Mouse (Mus musculus) liver, adult 2 months (tissue): ENCODE data around the gene Itk.
A peak's percentile ranks its signal among the peaks of the same experiment; 100 is the strongest.

Experiments
- CTCF ChIP-seq: fragments of 200-500 bp; IDR thresholded peaks from 2 replicates; pipeline ENCODE4 v1.5.1; 2011; ENCODE audit warnings: low read depth, low read length, control low read depth
- POLR2A ChIP-seq: fragments of 200-500 bp; IDR thresholded peaks from 2 replicates; pipeline ENCODE4 v1.6.1; 2011; ENCODE audit warnings: low read length, control low read depth; ENCODE audit not compliant: insufficient read depth; ENCODE audit errors: extremely low read depth

DNA sequence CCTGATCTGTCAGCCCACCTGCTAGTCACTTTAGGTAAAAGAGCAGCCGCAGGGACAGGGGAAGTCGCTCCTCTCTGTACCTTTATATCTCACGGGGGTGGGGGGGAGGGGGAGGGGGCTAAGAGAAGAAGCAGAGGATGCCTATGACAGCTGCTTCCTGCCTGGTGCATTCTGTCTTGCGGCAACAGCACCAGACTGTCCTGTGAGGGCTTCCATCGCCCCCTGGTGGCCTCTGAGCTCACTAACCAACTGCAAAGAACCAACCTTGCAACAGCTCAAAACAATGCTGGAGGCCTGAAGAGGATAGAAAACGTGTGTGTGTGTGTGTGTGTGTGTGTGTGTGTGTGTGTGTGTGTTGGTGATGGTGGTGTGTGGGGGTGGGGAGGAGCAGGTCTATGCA, 114.0 kb downstream of the Itk start:
- TF ChIP-seq POLR2A, result no peak
- peak; percentile 91 for TF ChIP-seq CTCF
